Mouse (Mus musculus) activated CD4-positive, CD25-positive, alpha-beta regulatory T cell, adult 4 months (primary cell): ENCODE measurements around the gene Hist2h2ac. TPM values are rescaled to one million over a fixed set of nuclear protein-coding genes. Genes with fewer than 3 reads are reported as not detected.
A peak's percentile ranks its signal among the peaks of the same experiment; 100 is the strongest.
"Not testable (repeated sequence)": the region's sequence is repeated elsewhere in the genome, so short reads cannot be mapped to it uniquely, and the experiment has no call there.

Experiments used
- ATAC-seq: one replicate; pipeline ENCODE4 v1.8.0; 2017
- polyA plus RNA-seq, 2 experiments: library from polyadenylated mRNA; unstranded; fragments of 100-300 nt; shearing (Covaris generic); gene quantifications; one replicate each; pipeline ENCODE4 v1.2.1; 2017

Gene Hist2h2ac
- polyA plus RNA-seq, 2 experiments from 2014 or later, result 5.3 to 11.8 TPM

DNA sequence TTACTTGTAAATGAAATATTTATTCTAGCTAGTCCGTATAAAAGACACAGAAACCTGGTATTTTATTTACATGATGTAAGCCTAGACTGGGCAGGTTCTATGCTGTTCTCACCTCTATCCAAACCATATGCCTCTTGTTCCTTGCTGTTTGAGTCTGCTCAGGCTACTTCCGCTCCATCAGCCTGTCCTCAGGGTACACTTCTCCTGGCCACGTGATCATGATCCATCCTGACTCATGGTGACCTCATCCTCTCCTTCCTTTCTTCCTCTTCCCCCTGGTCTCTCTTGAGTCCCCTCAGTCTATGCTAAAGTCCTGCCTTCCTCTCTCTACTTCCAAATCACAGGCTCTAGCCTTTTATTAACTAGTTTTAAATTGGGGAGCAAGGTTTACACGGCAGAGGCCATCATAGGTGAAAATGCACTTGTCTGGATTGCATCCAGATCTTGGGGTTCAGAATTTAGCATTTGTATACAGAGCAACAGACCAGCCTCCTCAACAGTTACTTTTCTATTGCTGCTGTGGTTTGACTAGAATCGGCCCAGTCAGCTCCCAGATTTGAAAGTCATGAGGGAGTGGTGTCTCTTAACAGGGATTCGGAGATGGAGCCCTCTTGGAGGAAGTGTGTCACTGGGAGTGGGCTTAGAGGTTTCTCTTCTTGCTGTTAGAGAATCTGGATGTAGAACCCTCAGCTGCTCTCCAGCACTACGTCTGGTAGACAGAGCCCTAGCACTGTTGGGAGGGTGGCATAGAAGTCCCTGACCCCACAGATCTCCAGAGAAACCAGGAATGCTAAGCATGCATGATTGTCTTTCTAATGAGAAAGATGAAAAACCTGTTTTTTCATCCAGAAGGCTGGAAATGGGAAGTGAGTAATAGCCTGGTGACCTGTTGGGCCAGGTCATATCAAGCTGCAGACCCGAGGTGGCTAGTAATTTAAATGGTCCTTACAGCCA is 6.3 kb upstream of the Hist2h2ac start:
- no peak for ATAC-seq

DNA sequence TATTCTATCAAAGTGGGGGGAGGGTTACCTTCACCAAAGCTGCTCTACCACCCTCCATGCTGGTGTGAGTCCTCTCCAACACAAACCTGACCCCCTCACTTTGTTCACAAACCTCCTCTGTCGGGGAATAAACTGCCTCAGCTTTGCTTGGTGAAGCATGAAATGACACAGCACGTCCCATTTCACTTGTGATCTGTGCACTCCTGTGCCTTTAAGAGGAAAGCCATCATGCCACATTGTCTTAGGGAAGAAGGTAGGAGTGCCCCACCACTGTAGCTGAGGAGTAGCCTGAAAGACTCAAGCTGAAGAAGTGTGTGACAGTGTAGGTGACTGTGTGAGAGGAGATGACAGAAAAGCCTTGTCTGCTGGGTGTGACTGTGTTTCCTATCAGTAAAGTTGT is 4.7 kb upstream of the Hist2h2ac start:
- ATAC-seq, result no peak

DNA sequence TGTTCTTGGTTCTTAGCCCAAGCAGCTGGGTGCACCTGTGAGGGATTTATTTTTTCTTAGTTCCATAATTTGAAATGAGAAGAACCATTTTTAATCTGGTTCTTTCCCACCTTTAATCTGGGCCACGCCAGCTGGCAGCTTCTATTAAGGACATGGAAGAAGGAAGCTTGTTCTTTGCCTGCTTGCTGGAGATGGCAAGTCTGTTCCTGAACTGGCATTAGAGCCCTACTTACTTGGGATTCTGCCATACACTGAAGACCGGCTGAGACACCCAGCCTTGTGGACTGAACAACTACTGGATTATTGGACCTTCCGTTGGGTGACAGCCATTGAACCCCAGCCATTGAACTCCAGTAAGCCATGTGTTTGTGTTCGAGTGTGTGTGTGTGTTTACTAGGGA is 2.1 kb upstream of the Hist2h2ac start:
- ATAC-seq, result no peak

DNA sequence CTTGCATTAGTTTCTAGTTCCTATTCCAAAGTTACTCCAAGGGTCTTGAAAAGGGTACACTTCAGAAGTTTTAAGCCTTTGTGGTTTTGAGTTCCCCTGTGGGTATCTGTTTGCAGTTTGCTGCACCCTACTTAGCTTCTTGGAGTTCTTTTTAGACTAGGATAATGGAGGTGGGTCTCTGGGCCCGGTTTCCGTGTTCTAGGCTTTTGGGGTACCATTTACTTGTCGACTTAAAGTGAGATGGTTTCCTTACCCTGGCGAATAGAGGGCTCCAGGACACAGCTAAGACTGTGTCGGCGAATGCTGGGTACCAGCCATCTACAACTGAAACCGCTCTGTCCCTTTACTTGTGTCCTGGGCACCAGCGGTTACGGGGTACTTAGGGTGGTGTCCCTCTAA is 959 bp upstream of the Hist2h2ac start:
- ATAC-seq, result no peak

DNA sequence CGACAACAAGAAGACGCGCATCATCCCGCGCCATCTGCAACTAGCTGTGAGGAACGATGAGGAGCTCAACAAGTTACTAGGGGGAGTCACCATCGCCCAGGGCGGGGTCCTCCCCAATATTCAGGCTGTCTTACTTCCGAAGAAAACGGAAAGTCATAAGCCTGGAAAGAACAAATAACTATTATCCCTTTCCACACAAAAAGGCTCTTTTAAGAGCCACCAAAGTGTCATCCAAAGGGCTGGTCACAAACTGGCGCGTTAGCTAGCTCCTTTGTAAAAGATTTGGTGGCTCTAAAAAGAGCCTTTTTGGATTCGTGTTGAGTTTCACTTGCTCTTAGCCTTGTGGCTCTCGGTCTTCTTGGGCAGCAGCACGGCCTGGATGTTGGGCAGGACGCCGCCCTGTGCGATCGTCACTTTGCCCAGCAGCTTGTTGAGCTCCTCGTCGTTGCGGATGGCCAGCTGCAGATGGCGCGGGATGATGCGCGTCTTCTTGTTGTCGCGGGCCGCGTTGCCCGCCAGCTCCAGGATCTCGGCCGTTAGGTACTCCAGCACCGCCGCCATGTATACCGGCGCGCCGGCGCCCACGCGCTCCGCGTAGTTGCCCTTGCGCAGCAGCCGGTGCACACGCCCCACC is 432 bp downstream of the Hist2h2ac start:
- ATAC-seq, result peak; percentile 0

DNA sequence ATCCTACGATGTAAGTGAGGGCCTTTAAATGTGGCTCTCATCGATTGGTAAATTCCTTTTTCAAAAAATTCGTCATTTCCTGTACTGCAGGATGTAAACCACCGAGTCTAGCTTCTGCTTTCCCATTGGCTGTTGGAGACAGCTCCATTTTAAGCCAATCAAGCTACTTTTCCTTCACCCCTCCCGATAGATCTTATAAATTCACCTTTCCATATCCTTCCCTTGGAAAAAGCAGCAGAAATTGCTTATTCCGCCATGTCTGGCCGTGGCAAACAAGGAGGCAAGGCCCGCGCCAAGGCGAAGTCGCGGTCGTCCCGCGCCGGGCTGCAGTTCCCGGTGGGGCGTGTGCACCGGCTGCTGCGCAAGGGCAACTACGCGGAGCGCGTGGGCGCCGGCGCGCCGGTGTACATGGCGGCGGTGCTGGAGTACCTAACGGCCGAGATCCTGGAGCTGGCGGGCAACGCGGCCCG is 984 bp downstream of the Hist2h2ac start, which contains the start of the genes Bola1 and Hist2h2ab:
Gene Bola1, minus strand, starts transcription at position 49 of the 470 bp plus-strand sequence.
Gene Hist2h2ab, plus strand, starts transcription at position 205 of the 470 bp plus-strand sequence.
- peak; percentile 70 for ATAC-seq

DNA sequence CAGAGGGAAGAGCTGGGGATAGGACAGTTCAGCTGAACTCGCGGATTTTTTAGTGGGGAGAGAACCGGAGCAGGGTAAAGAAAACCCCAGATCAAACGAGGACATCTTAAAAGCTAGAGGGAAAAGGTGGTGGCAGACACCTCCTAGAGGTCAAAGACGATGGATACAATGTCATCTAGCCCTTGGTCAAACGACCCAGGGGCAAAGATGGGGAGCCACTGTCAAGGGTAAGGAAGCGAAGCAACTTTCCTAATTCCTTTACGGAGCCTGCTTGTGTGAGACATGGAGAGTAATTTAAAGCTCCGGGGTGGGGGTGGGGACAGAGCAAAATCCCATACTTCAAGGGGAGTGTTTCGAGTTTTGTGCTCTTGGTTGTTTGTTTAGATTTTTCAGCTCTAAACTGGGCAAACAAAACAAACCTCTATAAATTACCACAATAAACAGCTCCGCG is 1.5 kb downstream of the Hist2h2ac start:
- peak; percentile 13 for ATAC-seq

DNA sequence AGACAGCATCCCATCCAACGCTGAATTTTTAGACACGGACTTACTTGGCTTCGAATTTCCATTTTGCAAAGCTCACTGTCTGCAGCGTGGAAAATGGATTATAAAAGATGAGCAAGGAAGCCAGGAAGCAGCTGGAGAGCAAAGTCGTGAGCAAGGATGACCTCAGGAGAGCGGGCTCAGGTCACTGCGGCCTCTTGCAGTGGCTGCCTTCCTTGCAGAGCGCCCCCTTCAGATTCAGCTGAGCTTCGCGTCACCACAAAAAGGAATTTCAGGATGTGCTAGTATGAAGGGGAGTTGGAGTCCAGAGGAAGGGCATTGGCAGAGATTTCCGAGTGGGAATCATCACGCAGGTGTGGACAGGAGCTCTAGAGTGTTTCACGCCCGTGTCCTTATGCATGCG is 11.4 kb downstream of the Hist2h2ac start:
- ATAC-seq, result no peak

DNA sequence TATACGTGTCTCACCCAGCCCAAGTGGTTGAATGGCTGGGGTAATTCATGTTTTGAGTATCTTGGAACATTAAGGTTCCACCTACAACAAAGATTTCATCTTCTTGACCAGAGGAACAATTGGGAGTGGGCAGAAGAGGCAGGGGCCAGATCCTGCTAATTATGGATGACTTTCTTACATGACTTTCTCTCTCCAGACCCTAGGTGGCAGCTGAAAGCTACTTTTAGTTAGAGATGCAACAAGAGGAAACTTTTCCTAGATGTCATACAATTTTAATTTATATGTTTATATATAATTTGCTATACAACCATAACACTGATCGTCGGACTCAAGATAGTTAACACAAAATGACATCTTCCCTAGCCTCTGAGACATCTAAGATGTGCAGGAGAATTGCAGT is 12.9 kb downstream of the Hist2h2ac start:
- no peak for ATAC-seq

DNA sequence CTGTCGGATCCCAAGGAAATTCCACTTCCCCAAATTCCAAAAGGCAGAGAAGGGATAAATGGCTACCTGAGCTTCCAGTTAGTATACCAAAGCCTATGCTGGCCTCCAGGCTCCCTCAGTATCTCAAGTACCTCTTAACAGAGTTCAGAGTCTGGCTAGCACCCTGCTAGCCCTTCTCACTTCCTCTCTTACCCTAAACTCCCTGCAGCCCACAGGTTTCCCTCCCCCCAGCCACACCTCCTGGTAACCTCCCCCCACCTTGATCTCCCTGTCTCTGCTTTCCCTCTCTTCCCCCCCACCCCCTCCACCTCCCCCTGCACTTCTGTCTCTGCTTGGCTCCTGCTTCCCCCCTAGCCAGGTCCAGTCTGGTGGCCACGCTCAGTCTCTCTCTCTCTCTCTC is 20.9 kb downstream of the Hist2h2ac start:
- no peak for ATAC-seq

DNA sequence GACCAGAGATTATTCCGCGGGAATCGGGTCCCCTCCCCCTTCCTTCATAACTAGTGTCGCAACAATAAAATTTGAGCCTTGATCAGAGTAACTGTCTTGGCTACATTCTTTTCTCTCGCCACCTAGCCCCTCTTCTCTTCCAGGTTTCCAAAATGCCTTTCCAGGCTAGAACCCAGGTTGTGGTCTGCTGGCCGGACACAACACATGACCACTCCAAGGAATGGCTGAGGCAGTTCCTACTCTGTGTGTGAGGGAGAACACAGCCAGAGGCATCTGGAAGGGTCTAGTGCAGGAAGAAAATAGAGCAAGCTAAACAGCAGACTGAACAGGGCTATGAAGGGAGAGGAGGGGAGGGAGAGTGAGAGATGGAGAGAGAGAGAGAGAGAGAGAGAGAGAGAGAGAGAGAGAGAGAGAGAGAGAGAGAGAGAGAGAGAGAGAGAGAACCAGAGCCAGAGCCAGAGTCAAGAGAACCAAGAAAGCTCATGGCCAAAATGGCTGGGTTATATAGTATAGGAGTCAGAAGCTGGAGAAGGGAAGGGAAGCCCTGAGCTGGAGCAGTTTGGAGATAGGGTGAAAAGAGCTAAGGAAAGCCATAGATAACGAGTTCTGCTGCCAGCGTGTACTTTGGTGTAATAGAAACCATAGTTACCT is 22.0 kb downstream of the Hist2h2ac start:
- not testable (repeated sequence) for ATAC-seq

DNA sequence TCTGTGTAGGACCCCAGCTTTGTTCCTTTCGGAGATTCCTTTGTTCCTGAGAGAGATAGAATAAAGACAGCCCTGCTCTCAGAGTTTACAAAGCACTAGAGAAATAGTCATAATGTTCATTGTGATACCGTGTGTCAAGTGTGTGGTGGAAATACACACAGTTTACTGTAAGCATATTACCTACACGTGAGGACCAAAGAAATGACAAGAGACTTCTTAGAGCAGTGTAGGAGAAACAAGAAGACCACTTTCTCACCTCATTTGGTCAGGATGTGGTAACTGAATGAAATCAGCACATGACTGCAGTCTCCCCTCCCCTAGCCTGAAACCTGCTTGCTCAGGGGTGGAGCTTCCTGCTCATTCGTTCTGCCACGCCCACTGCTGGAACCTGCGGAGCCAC is 22.5 kb downstream of the Hist2h2ac start:
- peak; percentile 82 for ATAC-seq

DNA sequence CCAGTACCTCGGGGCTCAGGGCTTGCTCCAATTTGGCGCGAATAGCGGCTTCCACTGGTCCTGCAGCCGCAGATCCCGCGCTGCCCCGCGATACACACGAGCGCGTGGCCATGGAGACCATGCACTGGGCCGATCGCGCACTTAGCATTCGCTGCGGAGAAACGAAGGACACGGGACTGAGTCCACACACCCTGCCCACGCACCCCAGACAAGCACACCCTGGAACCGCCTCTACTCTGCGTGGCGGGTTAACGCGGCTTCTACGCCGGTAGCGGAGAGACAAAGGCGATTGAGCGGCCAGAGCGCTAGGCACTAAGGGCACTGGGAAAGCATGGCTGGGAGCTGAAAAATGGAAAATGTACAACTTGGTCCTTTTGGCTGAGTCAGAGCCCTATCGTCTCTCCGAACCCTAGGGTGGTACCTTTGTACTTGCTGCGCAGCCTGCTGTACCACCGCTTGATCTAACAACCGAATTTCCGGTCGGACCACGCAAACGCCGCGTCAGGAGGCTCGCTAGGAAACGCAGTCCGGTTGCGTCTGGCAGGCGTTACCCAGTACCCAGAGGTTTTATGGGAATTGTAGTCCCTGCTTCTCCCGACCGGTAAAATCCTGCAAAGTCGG is 23.4 kb downstream of the Hist2h2ac start:
- ATAC-seq, result peak; percentile 80

DNA sequence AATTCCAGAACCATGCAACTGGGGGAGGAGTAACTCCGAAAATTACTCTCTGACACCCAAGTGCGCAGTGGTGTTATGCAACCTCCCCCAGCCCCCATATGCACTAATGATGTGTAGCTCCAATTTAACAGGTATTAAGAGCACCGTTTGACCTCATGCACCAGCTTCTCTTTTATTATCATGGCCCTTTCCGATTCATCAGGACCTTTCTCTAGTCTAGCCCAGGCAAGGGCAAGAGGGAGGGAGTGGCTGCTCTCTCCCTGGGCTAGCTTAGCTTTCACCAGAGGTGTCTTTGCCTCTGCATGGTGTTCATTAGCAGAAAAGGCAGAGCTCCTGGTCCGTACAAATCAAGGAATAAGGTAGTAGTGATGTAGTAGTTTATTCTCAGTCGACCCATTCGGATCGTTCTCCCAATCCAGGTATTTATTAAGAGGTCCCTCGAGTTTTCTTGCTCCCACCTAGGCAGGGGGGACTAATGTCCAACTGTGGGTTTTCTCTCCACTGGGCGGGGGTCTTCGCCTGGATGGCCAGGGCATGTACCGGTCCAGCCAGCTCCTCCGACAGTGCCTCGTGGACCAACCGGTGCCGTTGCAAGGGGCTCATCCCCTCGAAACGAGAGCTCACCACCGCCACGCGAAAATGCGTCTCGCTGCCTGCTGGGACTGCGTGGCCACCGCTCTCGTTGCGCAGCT is 24.1 kb downstream of the Hist2h2ac start:
- no peak for ATAC-seq

DNA sequence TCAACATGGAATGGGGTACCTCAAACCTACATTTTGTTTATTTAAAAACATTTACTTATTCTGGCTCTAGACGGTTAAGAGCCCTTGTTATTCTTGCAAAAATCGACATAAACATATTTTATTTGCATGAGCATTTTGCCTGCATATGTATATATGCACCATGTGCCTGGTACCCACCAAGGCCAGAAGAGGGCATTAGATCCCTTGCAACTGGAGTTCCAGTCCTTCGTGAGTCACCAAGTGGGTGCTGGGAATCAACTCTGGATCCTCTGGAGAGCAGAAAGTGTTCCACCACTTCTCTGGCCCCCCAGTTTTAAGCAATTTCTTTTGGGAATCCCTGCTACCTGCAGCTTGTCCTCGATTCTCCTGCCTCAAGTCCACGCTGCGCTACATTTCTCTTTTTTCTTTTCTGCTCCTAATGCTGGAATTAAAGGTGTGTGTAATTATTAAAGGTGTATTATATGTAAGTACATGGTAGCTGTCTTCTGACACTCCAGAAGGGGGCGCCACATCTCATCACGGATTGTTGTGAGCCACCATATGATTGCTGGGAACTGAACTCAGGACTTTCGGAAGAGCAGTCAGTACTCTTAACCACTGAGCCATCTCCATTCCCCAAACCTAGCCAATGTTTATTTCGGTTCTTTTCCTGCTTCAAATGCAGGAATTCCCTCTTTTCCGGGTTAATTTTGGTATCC is 24.9 kb downstream of the Hist2h2ac start:
- no peak for ATAC-seq

DNA sequence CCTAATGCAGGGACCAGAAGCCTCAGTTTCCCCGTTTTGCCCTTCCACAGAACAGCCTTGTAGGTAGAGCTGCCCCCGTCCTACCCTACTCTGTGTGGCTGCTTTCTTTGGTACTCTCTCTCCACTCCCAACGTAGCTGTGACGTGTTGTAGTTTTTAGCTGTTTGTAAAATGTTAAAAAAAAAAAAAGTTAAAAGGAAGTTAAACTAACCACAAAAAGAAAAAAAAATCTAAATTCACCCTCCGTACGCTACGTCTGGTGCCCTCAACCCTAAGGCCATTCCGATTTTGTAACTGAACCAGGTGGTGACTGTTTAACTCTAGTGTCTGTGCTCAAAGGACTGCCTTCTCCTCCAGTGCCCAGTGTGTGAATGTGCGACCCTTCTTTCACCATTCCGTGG is 25.7 kb downstream of the Hist2h2ac start:
- ATAC-seq, result peak; percentile 6

DNA sequence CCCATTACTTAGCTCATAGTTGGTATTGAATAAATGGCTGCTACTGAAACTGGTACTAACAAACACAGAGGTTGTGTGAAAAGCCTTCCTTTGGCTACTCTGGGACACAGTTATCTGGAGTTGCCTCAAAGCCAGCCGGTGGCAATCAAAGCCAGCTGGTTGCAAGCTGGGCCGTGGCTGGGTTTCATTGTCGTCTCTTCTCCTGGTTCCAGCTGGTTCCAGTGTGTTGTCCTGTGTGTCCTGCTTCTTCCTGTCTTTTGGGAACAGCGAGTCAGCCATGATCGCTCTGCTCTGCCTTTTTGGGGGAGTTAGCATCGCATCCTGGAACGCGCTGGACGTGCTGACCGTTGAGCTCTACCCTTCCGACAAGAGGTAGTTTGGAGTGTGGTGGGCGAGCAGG is 27.7 kb downstream of the Hist2h2ac start:
- no peak for ATAC-seq

DNA sequence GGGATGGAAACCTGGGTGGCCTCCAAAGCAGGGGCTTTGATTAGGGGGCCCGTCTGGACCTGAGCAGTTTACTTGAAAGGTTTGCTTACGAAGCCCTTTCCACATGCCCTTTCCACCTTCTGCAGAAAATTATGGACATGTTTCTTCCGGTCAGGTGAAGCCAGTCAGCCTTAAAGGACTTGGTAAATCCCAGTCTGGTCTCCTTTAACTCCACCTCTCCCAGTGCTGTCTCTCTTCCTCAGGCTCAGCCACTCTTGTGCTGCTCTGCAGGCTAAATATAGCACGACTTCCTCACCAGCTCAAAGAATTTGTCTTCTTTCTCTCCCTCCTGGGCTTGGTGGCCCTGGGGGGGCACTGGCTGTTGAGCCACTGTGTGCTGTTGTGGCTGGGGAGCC is 38.3 kb downstream of the Hist2h2ac start:
- ATAC-seq, result no peak

DNA sequence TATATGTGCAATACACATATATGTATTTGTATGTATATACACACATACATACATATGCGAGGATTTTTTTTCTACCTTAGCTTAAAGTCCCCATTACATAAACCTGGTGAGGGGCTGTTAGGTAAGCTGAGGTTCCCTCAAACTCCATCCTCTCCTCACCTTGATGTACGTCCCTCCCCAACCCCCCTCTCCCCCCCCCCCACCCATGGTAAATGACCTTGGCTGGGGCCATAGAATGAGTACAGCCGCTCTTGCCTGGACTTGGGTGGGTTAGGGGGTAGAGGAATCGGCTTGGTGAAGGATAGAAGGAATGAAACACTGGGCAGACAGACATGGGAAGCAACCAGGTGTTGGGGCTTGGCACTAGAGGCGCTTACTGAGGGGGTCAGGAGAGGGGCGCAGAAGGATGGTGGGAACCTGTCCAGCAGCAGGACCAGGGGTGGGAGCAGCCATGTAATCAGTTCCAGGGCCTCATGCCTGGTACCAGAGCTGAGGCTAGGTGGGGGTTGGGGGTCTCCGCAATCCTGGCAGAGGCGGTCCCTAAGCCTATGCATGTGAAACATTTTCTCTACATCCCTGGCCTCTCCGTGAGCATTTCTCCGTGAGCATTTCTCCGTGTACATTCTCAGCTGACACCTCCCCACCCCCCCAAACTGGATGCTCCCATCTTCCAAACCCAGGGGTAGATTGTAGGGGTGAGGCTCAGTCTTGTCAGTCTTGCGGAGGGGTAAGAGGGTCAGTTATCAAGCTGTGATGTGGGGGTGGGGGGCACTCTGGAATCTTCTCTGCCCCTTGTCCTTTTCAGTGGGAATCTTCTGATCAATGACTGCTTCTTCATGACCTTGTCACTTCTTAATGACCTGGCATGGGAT is 38.9 kb downstream of the Hist2h2ac start:
- no peak for ATAC-seq
